Mouse (Mus musculus) C2C12 (cell line): ENCODE results near the gene Gck.

Source experiments
- CEBPB ChIP-seq: IDR thresholded peaks from one replicate; pipeline ENCODE4 v1.6.1; 2011; ENCODE audit warnings: low read depth, mild to moderate bottlenecking, control low read depth, moderate library complexity
- CTCF ChIP-seq: IDR thresholded peaks from one replicate; pipeline ENCODE4 v1.5.1; 2011; ENCODE audit not compliant: control insufficient read depth, insufficient read depth, insufficient read length
- MYOG ChIP-seq: IDR thresholded peaks from one replicate; pipeline ENCODE4 v1.6.1; 2011; ENCODE audit not compliant: control insufficient read depth, insufficient read length; ENCODE audit errors: extremely low read depth

DNA sequence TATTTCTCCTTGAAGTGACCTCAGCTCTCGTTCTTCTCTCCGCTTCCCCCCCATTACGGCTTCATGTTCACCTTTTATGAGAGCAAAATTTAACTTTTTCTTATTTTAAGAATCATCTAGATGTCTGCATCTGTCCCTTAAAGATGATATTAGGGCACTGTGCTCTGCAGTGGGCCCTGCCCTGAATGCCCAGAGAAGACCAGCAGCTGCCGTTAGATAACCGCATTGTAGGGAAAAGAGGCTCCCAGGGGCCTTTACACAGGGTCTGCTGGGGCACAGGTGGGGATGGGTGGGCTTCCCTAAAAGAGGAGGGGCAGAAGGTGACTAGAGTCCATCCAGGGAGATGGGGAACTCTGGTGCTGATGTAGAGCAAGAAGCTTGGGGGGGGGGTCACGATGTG, 56.1 kb downstream of the Gck start:
- TF ChIP-seq CTCF, result no peak
- no peak for TF ChIP-seq CEBPB
- no peak for TF ChIP-seq MYOG
